Mouse (Mus musculus) CH12.LX (cell line): Measurements from ENCODE around the gene Rapgef4. TPM values are rescaled to one million over a fixed set of nuclear protein-coding genes. Genes with fewer than 3 reads are reported as not detected.
A peak's percentile ranks its signal among the peaks of the same experiment; 100 is the strongest.

Source experiments
- DNase-seq: peaks from one replicate; pipeline ENCODE4 v3.0.0-alpha.2; 2013; ENCODE audit errors: extremely low read depth
- H3K27ac ChIP-seq: 2 replicates; pipeline ENCODE4 v1.5.1; 2012; ENCODE audit warnings: low read depth, mild to moderate bottlenecking, control low read depth, moderate library complexity; ENCODE audit not compliant: insufficient read depth
- H3K27me3 ChIP-seq: replicated peaks from 2 replicates; pipeline ENCODE3; 2012; ENCODE audit warnings: inconsistent platforms
- H3K36me3 ChIP-seq, 2 experiments: replicated peaks in 1 of 2; 2 replicates each; pipeline versions ENCODE3 to v1.6.1; 2012; ENCODE audit warnings: inconsistent platforms in 1 of 2, low read length in 1 of 2, mild to moderate bottlenecking in 1 of 2, mixed read lengths in 1 of 2, moderate library complexity in 1 of 2; ENCODE audit not compliant: control insufficient read depth in 1 of 2, insufficient read depth in 1 of 2
- H3K4me1 ChIP-seq, 2 experiments: 2 replicates each; pipeline ENCODE4 v1.6.1; 2012; ENCODE audit warnings: inconsistent platforms in 1 of 2, moderate library complexity in 1 of 2; ENCODE audit not compliant: insufficient read depth in 2 of 2, control insufficient read depth in 1 of 2
- H3K4me2 ChIP-seq: 2 replicates; pipeline ENCODE4 v1.6.1; 2012; ENCODE audit warnings: low read depth, mild to moderate bottlenecking, control low read depth; ENCODE audit not compliant: poor library complexity, insufficient read depth, severe bottlenecking
- H3K4me3 ChIP-seq, 3 experiments: fragments of 150-350 bp in 1 of 3; sonication (generic) in 1 of 3; replicated peaks in 1 of 3; 2 replicates each; pipeline versions ENCODE3 to v1.5.1; 2011 to 2012; ENCODE audit warnings: low read depth in 2 of 3, low read length in 2 of 3, mild to moderate bottlenecking in 2 of 3, moderate library complexity in 2 of 3, control low read depth in 1 of 3, improper control_type of control experiment in 1 of 3, inconsistent platforms in 1 of 3, mixed read lengths in 1 of 3; ENCODE audit not compliant: poor library complexity in 1 of 3
- H3K79me2 ChIP-seq: replicated peaks from 2 replicates; pipeline ENCODE4 v1.6.1; 2012; ENCODE audit warnings: mild to moderate bottlenecking, moderate library complexity; ENCODE audit not compliant: control insufficient read depth, poor library complexity, insufficient read depth, severe bottlenecking; ENCODE audit errors: extremely low read depth
- H3K9ac ChIP-seq: 2 replicates; pipeline ENCODE4 v1.6.1; 2012; ENCODE audit warnings: low read depth, mild to moderate bottlenecking, control low read depth, moderate library complexity; ENCODE audit not compliant: insufficient read depth
- H3K9me3 ChIP-seq: replicated peaks from 2 replicates; pipeline ENCODE3; 2012; ENCODE audit warnings: low read length, inconsistent platforms, mixed read lengths
- CTCF ChIP-seq, 2 experiments: IDR thresholded peaks in 1 of 2; conservative IDR thresholded peaks in 1 of 2; 2 replicates each; pipeline ENCODE4 v1.5.1; 2011 to 2012; ENCODE audit warnings: low read depth in 2 of 2, low read length in 2 of 2, improper control_type of control experiment in 1 of 2, inconsistent platforms in 1 of 2, mild to moderate bottlenecking in 1 of 2, moderate library complexity in 1 of 2
- E2F4 ChIP-seq: IDR thresholded peaks from 2 replicates; pipeline ENCODE4 v1.6.1; 2011; ENCODE audit warnings: low read depth, low read length, improper control_type of control experiment; ENCODE audit not compliant: insufficient replicate concordance
- EP300 ChIP-seq: IDR thresholded peaks from 2 replicates; pipeline ENCODE4 v1.6.1; 2011; ENCODE audit warnings: low read length, improper control_type of control experiment
- ETS1 ChIP-seq: conservative IDR thresholded peaks from 2 replicates; pipeline ENCODE4 v1.6.1; 2012; ENCODE audit warnings: low read depth, mild to moderate bottlenecking, inconsistent platforms, low read length, improper control_type of control experiment, moderate library complexity
- IRF4 ChIP-seq: IDR thresholded peaks from 2 replicates; pipeline ENCODE4 v1.6.1; 2014; ENCODE audit warnings: low read depth, mild to moderate bottlenecking, inconsistent platforms, low read length, improper control_type of control experiment
- KAT2A ChIP-seq: IDR thresholded peaks from 2 replicates; pipeline ENCODE4 v1.6.1; 2012; ENCODE audit warnings: low read length, improper control_type of control experiment, inconsistent platforms; ENCODE audit not compliant: insufficient replicate concordance
- MAZ ChIP-seq: IDR thresholded peaks from 2 replicates; pipeline ENCODE4 v1.6.1; 2012; ENCODE audit warnings: low read depth, mild to moderate bottlenecking, inconsistent platforms, low read length, improper control_type of control experiment, moderate library complexity
- MEF2A ChIP-seq: IDR thresholded peaks from 2 replicates; pipeline ENCODE4 v1.6.1; 2014; ENCODE audit warnings: low read depth, mild to moderate bottlenecking, inconsistent platforms, low read length, improper control_type of control experiment, borderline replicate concordance
- MYC ChIP-seq: IDR thresholded peaks from 2 replicates; pipeline ENCODE4 v1.6.1; 2011; ENCODE audit warnings: low read depth, mild to moderate bottlenecking, improper control_type of control experiment, low read length
- PAX5 ChIP-seq: IDR thresholded peaks from 2 replicates; pipeline ENCODE4 v1.6.1; 2012; ENCODE audit warnings: low read length, inconsistent platforms, mixed read lengths
- RAD21 ChIP-seq: IDR thresholded peaks from 2 replicates; pipeline ENCODE4 v1.6.1; 2011; ENCODE audit warnings: low read depth, mild to moderate bottlenecking, low read length, improper control_type of control experiment, moderate library complexity
- UBTF ChIP-seq: IDR thresholded peaks from 2 replicates; pipeline ENCODE4 v1.6.1; 2012; ENCODE audit warnings: low read depth, mild to moderate bottlenecking, inconsistent platforms, low read length, improper control_type of control experiment, moderate library complexity
- USF1 ChIP-seq: IDR thresholded peaks from 2 replicates; pipeline ENCODE4 v1.6.1; 2014; ENCODE audit warnings: low read depth, mild to moderate bottlenecking, inconsistent platforms, low read length, improper control_type of control experiment
- USF2 ChIP-seq: conservative IDR thresholded peaks from 2 replicates; pipeline ENCODE4 v1.6.1; 2011; ENCODE audit warnings: low read depth, low read length, improper control_type of control experiment
- ZC3H11A ChIP-seq: IDR thresholded peaks from 2 replicates; pipeline ENCODE4 v1.6.1; 2012; ENCODE audit warnings: low read depth, mild to moderate bottlenecking, inconsistent platforms, low read length, improper control_type of control experiment
- ZMIZ1 ChIP-seq: IDR thresholded peaks from 2 replicates; pipeline ENCODE4 v1.6.1; 2012; ENCODE audit warnings: low read depth, mild to moderate bottlenecking, inconsistent platforms, low read length, improper control_type of control experiment
- dilution Hi-C: fragments of 300-500 bp; cut with MboI; formaldehyde crosslinking; loops from 2 replicates; pipeline ENCODE4 v1.14.3; 2020; ENCODE audit warnings: low sequenced_read_pairs; ENCODE audit not compliant: extremely low pct_unique_long_range_greater_than_20kb, extremely low pct_ligation_motif_present
- in situ Hi-C: fragments of 300-500 bp; cut with MboI; formaldehyde crosslinking; loops from 3 replicates; pipeline ENCODE4 v1.14.3; 2019; ENCODE audit warnings: low sequenced_read_pairs, low pct_ligation_motif_present, low pct_unique_long_range_greater_than_20kb, mixed read lengths
- polyA plus RNA-seq: library from polyadenylated mRNA; unstranded; fragments of >175 nt; gene quantifications from 2 replicates; pipeline ENCODE4 v1.2.1, GENCODE M21; 2012; ENCODE audit warnings: low read depth; ENCODE audit not compliant: insufficient read length
- total RNA-seq, 2 experiments: library from RNA; depleted of rRNA; stranded (reverse); fragments of 300-350 nt in 1 of 2; fragments of >200 nt in 1 of 2; gene quantifications; 2 replicates each; pipeline ENCODE4 v1.2.3; 2012 to 2014

The Rapgef4 gene
- total and polyA plus RNA-seq, 3 experiments: 0.12 to 0.13 TPM; not detected in 1

- no peaks in the 10 kb centered on the region for H3K9me3 ChIP-seq
- no peaks in the 10 kb centered on the region for H3K27me3 ChIP-seq
- TF ChIP-seq USF2: no peak
- no peak for TF ChIP-seq MYC
- peak; percentile 12 to 32; a peak in 2 of 4 replicates for TF ChIP-seq CTCF (conservative IDR thresholded peaks at IDR 0.05 in 1 of 2, IDR thresholded peaks at IDR 0.05 in 1 of 2; ENCODE audit: low read depth in 2 of 2, low read length in 2 of 2)
- peak; percentile 5 for TF ChIP-seq RAD21
- no peak overlapping the region for H3K4me2 ChIP-seq
- H3K9ac ChIP-seq: no peak overlapping the region
- dilution Hi-C loops (no loop called here), in situ Hi-C loops (loop anchor here (5.0 kb wide), 1 partner anchor 105 kb away; no protein-coding TSS in a partner anchor)
- no peak overlapping the region for H3K4me3 ChIP-seq
- H3K27ac ChIP-seq: no peak overlapping the region
- DNase-seq: no peak
- no peaks in the 10 kb centered on the region for H3K36me3 ChIP-seq
- H3K79me2 ChIP-seq: no peaks in the 10 kb centered on the region
- peaks cover 0 to 11% of the 10 kb centered on the region in 2 experiments; a peak in 2 of 4 replicates for H3K4me1 ChIP-seq
Observed at GRCm38 (mm10) chr2:72042093-72042492, 61.1 kb downstream of the Rapgef4 start.

GRCm38 (mm10) chr2:72044191-72044590 is 63.2 kb downstream of the Rapgef4 start:
- H3K4me1 ChIP-seq: peaks cover 0 to 8% of the 10 kb centered on the region in 2 experiments; a peak in 2 of 4 replicates
- no peak overlapping the region for H3K9ac ChIP-seq
- TF ChIP-seq KAT2A (no peak), MYC (no peak), MEF2A (no peak), USF1 (no peak), EP300 (no peak), ZC3H11A (no peak), MAZ (no peak), ETS1 (no peak), PAX5 (no peak), UBTF (no peak), ZMIZ1 (no peak), E2F4 (no peak), CTCF (conservative IDR thresholded peaks at IDR 0.05 in 1 of 2, IDR thresholded peaks at IDR 0.05 in 1 of 2; ENCODE audit: low read depth in 2 of 2, low read length in 2 of 2) (peak in 1 of 2 experiments; percentile 27; a peak in 2 of 4 replicates), RAD21 (peak; percentile 32), IRF4 (no peak)
- H3K36me3 ChIP-seq: no peaks in the 10 kb centered on the region
- H3K4me3 ChIP-seq: no peak overlapping the region
- H3K27me3 ChIP-seq: no peaks in the 10 kb centered on the region
- H3K79me2 ChIP-seq: no peaks in the 10 kb centered on the region
- in situ Hi-C loops (loop anchor here (5.0 kb wide), 1 partner anchor 103 kb away; no protein-coding TSS in a partner anchor), dilution Hi-C loops (no loop called here)
- no peak overlapping the region for H3K27ac ChIP-seq
- H3K9me3 ChIP-seq: no peaks in the 10 kb centered on the region
- H3K4me2 ChIP-seq: no peak overlapping the region
- no peak for DNase-seq
